20 mouse cellular contexts compared by ENCODE assay signal in the genomic region with DNA sequence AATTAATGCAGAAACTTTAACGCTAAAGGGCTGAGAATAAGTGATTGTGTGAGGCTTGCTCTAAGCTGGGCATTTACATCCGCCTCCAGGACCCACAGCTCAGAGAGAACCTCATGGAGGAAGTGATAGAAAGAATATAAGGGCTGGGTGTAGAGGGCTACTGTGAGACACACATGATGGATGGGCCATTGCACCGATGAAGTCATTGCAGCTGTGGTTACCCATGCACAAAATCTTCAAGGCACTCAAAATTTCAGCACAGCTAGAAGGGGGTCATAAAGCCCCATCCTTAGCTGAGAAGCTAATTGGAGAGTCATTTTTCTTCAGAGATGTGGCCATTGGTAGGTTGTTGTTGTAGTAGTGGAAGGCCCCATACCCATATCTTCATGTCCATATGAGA. TPM values are rescaled to one million over a fixed set of nuclear protein-coding genes. Genes with fewer than 3 reads are reported as not detected.
"Had no signal": no experiment of that assay in that cellular context is flagged by ENCODE, and none has a peak within 500 bp of the region (broad histone marks: within the 10 kb centered on the region; RNA-seq: fewer than 3 reads in every experiment).

No protein-coding gene starts in this region.

- H3K4me1 ChIP-seq: limb, embryonic 15.5 days; liver, embryonic 12.5 days; midbrain, embryonic 12.5 days had no signal

- H3K9me3 ChIP-seq: limb, embryonic 15.5 days; liver, embryonic 12.5 days; midbrain, embryonic 12.5 days had no signal

- ATAC-seq: liver, embryonic 12.5 days had no signal

- H3K36me3 ChIP-seq: limb, embryonic 15.5 days; liver, embryonic 12.5 days; midbrain, embryonic 12.5 days had no signal

- DNase-seq: kidney, adult 9 months; kidney, postnatal 4 days; lung, embryonic 14.5 days; lung, postnatal 10 days; thymus, postnatal 36 days had no signal

- H3K27me3 ChIP-seq: limb, embryonic 15.5 days; liver, embryonic 12.5 days; midbrain, embryonic 12.5 days had no signal

- H3K27ac ChIP-seq: kidney, postnatal 0 days; left cerebral cortex, adult 2 months; limb, embryonic 15.5 days; liver, embryonic 12.5 days; midbrain, embryonic 12.5 days had no signal

- H3K9ac ChIP-seq: limb, embryonic 15.5 days; liver, embryonic 12.5 days; lung, embryonic 14.5 days; midbrain, embryonic 12.5 days had no signal

- H3K4me2 ChIP-seq: limb, embryonic 15.5 days; liver, embryonic 12.5 days; lung, embryonic 14.5 days; midbrain, embryonic 12.5 days had no signal

- H3K4me3 ChIP-seq: left cerebral cortex, adult 2 months; limb, embryonic 15.5 days; liver, embryonic 12.5 days; midbrain, embryonic 12.5 days had no signal

RNA-seq across cellular contexts. Expression of a gene that starts 1.8 kb away (rescaled TPM):
- total RNA-seq: layer of hippocampus, adult 8-10 months; layer of hippocampus, postnatal 25 days; left cerebral cortex, adult 2 months; left cerebral cortex, postnatal 25 days; midbrain, postnatal 0 days had no signal
- polyA plus RNA-seq: kidney, postnatal 0 days; limb, embryonic 11.5 days; limb, embryonic 15.5 days; liver, embryonic 12.5 days; liver, embryonic 16.5 days; lung, embryonic 14.5 days; midbrain, embryonic 12.5 days; midbrain, postnatal 0 days; neural tube, embryonic 14.5 days; stomach, embryonic 16.5 days; thymus, postnatal 0 days had no signal

RNA-seq across cellular contexts. Expression of a gene that starts 6.9 kb away (rescaled TPM):
- total RNA-seq: layer of hippocampus, postnatal 25 days; left cerebral cortex, adult 2 months; left cerebral cortex, postnatal 25 days; megakaryocyte-erythroid progenitor cell, adult 5-6 weeks; midbrain, postnatal 0 days had no signal
- polyA plus RNA-seq: kidney, postnatal 0 days; limb, embryonic 11.5 days; limb, embryonic 15.5 days; liver, embryonic 12.5 days; liver, embryonic 16.5 days; lung, embryonic 14.5 days; midbrain, embryonic 12.5 days; midbrain, postnatal 0 days; neural tube, embryonic 14.5 days; stomach, embryonic 16.5 days; thymus, postnatal 0 days had no signal

RNA-seq across cellular contexts. Expression of a gene that starts 25.2 kb away (rescaled TPM):
- total RNA-seq: megakaryocyte-erythroid progenitor cell, adult 5-6 weeks had no signal

RNA-seq across cellular contexts. Expression of a gene that starts 36.0 kb away (rescaled TPM):
- total RNA-seq: layer of hippocampus, adult 8-10 months; layer of hippocampus, postnatal 25 days; left cerebral cortex, adult 2 months; megakaryocyte-erythroid progenitor cell, adult 5-6 weeks; midbrain, postnatal 0 days had no signal
- polyA plus RNA-seq: kidney, postnatal 0 days; limb, embryonic 11.5 days; limb, embryonic 15.5 days; liver, embryonic 12.5 days; liver, embryonic 16.5 days; lung, embryonic 14.5 days; midbrain, embryonic 12.5 days; midbrain, postnatal 0 days; neural tube, embryonic 14.5 days; stomach, embryonic 16.5 days; thymus, postnatal 0 days had no signal
